Mouse (Mus musculus) midbrain, embryonic 11.5 days (tissue): ENCODE measurements around the gene Susd1. TPM values are rescaled to one million over a fixed set of nuclear protein-coding genes. Genes with fewer than 3 reads are reported as not detected.
A peak's percentile ranks its signal among the peaks of the same experiment; 100 is the strongest.

Experiments used
- ATAC-seq: fragments of 200-750 bp; cut with Nextera tagmentation; 2 replicates; pipeline ENCODE4 v1.8.0; 2017; ENCODE audit warnings: moderate TSS enrichment, moderate library complexity; ENCODE audit not compliant: low FRiP score
- DNase-seq: peaks from one replicate; pipeline ENCODE4 v3.0.0; 2015; ENCODE audit warnings: low spot score; ENCODE audit errors: missing footprints
- H3K27ac ChIP-seq: fragments of 300-500 bp; sonication (generic); 2 replicates; pipeline ENCODE4 v1.5.1; 2014; ENCODE audit warnings: low read depth, low read length
- H3K27me3 ChIP-seq: fragments of 300-500 bp; sonication (generic); 2 replicates; pipeline ENCODE4 v1.6.1; 2014; ENCODE audit warnings: mild to moderate bottlenecking, low read length, moderate library complexity, mixed read lengths; ENCODE audit not compliant: control insufficient read depth, insufficient read depth
- H3K36me3 ChIP-seq: fragments of 300-500 bp; sonication (generic); 2 replicates; pipeline ENCODE4 v1.6.1; 2014; ENCODE audit warnings: mild to moderate bottlenecking, low read length, moderate library complexity, mixed read lengths; ENCODE audit not compliant: control insufficient read depth, insufficient read depth
- H3K4me1 ChIP-seq: fragments of 300-500 bp; sonication (generic); 2 replicates; pipeline ENCODE4 v1.6.1; 2014; ENCODE audit warnings: low read length; ENCODE audit not compliant: control insufficient read depth, insufficient read depth
- H3K4me2 ChIP-seq: fragments of 300-500 bp; sonication (generic); 2 replicates; pipeline ENCODE4 v1.6.1; 2014; ENCODE audit warnings: mild to moderate bottlenecking, moderate library complexity
- H3K4me3 ChIP-seq: fragments of 300-500 bp; sonication (generic); 2 replicates; pipeline ENCODE4 v1.5.1; 2014; ENCODE audit warnings: low read depth, low read length
- H3K9ac ChIP-seq: fragments of 300-500 bp; sonication (generic); 2 replicates; pipeline ENCODE4 v1.6.1; 2014; ENCODE audit warnings: low read length
- H3K9me3 ChIP-seq: fragments of 300-500 bp; sonication (generic); 2 replicates; pipeline ENCODE4 v1.6.1; 2016; ENCODE audit warnings: low read length; ENCODE audit not compliant: control insufficient read depth
- WGBS: fragments of 180-500 bp; shearing (Covaris S2); extraction: QIAGEN DNeasy Blood & Tissue Kit; methylation state at CpG from one replicate; pipeline ENCODE4 v1.1.7; 2014; 5-methylcytosine and 5-hydroxymethylcytosine counted together
- polyA plus RNA-seq: library from polyadenylated mRNA; unstranded; fragments of >200 nt; fragmentation: Nextera tagmentation; extraction: Ambion mirVana; gene quantifications from 2 replicates; pipeline ENCODE4 v1.2.1, GENCODE M21; 2014

Susd1 gene
- polyA plus RNA-seq, 1 experiment from 2014 or later = 1.0 TPM

DNA sequence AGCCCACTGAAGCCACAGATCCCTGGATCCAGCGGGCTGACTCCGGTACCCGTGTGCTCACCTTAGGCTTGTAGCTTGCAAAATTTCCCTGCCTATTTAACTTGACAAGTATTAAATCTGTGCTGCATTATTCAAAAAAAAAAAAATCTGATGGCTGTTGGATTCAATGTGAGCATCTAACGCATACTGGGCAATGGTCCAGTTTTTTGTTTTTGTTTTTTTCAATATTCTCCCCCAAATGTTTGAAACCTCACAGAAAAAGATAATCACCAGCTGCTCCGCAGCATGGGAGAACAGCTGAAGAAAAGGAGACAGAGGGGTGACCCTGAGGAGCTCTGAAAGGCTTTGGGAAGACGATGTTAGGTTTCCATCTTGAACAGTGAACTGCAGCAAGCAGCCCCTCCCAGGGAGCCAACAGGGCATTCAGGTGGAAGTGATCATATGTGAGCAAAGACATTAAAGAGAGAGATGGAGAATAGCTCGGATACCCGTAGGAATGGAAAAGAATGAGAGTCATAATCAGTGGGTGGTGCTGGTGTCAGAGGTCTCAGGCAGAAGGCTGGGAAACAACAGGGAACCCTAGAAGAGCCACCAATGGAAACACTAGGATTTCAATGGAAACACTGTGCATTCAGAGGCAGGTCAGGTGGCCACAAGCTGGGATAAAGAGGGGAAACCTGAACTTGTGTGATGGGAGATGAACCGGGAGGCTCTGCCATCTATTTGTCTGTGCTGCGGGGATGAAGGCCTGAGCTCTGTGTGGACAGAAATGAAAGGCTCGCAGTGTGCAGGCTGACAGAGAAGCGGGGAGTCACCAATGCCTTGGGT is 117.0 kb downstream of the Susd1 start:
- DNase-seq (peak; percentile 85), ATAC-seq (no peak)
- no peaks in the 10 kb centered on the region for H3K9me3 ChIP-seq
- peaks cover 4% of the 10 kb centered on the region; the same call in 1 of the 2 replicates for H3K4me1 ChIP-seq
- H3K4me2 ChIP-seq = no peak overlapping the region
- H3K9ac ChIP-seq = no peak overlapping the region
- no peak overlapping the region for H3K27ac ChIP-seq
- WGBS = 55% methylated on average over 12 of the region's 12 CpGs
- no peak overlapping the region for H3K4me3 ChIP-seq
- H3K27me3 ChIP-seq = no peaks in the 10 kb centered on the region
- H3K36me3 ChIP-seq = no peaks in the 10 kb centered on the region

DNA sequence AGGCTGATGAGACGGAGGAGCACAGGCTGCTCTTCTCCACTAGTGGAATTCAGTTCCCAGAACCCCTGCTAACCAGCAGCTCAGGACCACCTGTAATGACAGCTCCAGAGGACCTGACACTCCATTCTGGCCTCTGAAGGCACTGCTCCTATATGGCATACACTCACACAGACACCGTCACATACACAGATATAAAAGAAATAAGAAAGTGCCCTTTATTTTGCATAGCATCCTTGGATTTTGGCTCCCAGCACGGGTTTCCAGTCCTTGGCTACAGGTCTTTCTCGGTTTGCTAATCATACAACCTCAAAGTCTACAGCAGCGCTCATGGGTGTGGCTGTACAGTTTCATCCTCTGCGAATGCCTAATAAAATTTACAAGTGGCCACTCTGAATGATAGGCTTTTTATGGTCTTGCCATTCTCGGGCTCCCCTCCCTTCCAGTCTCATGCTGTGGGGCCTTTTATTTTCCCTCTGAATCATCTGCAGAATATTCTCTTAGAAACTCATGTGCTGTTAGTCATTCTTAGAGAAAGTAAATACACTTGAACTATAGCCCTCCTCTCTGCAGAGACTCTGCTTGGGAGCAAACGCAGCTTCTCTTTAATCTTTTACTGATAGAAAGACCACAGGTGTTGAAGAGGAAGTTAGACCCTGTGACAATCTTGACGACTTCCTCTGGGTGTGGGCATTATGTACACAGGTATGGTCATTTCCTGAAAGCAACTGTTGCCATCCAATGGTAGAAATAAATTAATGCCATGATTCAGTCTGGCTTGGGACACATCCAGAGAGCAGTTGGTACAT is 119.1 kb downstream of the Susd1 start:
- Histone ChIP-seq H3K27ac (no peak overlapping the region), H3K4me3 (no peak overlapping the region), H3K4me1 (peaks cover 4% of the 10 kb centered on the region; the same call in 1 of the 2 replicates), H3K4me2 (no peak overlapping the region), H3K27me3 (no peaks in the 10 kb centered on the region), H3K9ac (no peak overlapping the region), H3K9me3 (no peaks in the 10 kb centered on the region), H3K36me3 (no peaks in the 10 kb centered on the region)
- DNase-seq (peak; percentile 49), ATAC-seq (no peak)
- 84% methylated on average over 9 of the region's 9 CpGs for WGBS

DNA sequence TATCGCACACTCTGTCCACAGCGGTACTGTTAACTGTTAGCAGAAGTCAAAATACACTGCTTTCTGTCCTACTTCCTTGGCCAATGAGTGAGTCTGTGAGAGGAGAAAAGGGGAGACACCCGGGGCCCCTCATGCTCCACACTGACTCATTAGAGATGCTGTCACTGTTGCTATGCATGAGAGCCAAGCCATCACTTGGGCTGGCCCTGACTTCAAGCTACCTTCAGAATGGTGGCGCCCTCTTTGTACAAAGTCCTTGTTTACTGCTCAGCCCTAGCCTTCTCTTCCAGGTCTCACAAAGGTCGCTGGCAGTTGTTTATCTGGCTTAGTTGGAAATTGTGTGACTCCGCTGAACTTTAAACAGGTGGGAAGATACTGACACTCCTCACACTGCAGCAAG is 119.8 kb downstream of the Susd1 start:
- Histone ChIP-seq H3K4me1 (peaks cover 4% of the 10 kb centered on the region; the same call in 1 of the 2 replicates), H3K36me3 (no peaks in the 10 kb centered on the region), H3K9me3 (no peaks in the 10 kb centered on the region), H3K4me3 (no peak overlapping the region), H3K9ac (no peak overlapping the region), H3K4me2 (no peak overlapping the region), H3K27ac (no peak overlapping the region), H3K27me3 (no peaks in the 10 kb centered on the region)
- 86% methylated on average over 6 of the region's 6 CpGs for WGBS
- peak; percentile 60 for DNase-seq
- no peak for ATAC-seq

DNA sequence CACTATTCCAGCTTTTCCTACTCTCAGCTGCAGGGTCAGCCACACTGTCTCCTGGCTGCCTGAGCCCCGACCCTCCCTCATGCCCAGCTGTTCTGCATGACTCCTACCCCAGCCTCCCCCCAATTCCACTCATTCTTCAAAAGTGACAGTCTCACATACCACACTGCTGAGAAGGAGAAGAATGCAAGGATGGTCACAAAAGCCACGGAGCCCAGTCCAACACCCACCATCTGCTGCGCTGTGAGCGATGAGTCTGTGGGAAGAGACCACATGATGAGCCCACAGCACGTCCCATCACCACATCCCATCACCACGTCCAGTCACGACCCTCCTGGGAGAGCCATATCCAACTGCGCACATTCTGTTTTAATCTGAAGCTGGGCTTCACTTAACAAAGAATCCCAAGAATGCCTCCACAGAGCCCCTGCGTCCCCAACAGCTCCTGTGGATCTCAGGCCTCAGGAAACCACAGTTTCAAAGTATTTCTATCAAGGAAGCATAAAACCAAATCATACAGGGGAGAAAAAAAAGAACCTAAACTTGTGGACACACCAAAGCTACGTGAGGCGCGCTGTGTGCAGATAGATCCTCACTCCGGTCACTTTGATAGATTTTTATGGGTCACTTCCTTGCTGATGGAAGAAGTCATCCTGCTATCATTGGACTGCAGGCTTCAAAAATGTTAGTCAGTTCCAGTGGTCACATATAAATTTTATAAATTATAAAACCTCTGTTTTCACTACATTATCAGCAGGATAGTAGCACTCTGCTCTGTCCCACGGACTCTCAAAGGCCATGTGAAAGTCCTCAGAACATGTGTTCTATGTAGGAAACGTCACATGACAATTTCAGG is 122.7 kb downstream of the Susd1 start:
- Histone ChIP-seq H3K4me1 (no peaks in the 10 kb centered on the region), H3K9me3 (no peaks in the 10 kb centered on the region), H3K27ac (no peak overlapping the region), H3K27me3 (no peaks in the 10 kb centered on the region), H3K4me2 (no peak overlapping the region), H3K36me3 (no peaks in the 10 kb centered on the region), H3K4me3 (no peak overlapping the region), H3K9ac (no peak overlapping the region)
- no peak for ATAC-seq
- WGBS = 78% methylated on average over 15 of the region's 15 CpGs
- peak; percentile 69 for DNase-seq

DNA sequence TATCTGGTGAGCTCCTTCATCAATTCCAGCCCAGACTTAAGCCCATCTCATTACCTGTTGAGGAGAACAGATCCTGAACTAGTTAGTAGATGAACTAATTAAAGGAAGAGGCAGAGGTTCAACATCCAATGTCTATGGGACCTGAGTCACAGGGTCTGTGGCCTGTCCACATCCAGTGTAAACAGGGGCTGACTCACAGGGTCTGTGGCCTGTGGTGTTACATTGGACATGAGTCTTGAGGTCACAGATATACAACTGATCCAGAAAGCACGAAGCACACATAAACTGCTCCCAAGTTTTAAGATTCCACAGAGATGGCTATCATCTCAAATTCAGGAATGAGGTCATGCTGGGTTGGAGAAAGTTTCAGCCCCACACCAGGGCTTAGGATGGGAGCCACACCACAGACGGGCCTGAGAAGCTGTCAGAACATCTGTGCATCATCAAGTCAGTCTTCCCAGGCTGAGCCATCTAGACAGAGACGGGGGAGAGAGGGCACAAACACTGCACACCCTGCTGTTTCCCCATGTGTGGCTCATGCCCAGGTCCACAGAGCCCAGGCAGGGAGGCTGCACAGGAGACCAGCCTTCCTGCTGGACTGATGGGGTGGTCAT is 123.4 kb downstream of the Susd1 start:
- no peaks in the 10 kb centered on the region for H3K27me3 ChIP-seq
- no peak overlapping the region for H3K27ac ChIP-seq
- 72% methylated on average over 3 of the region's 3 CpGs for WGBS
- no peak overlapping the region for H3K9ac ChIP-seq
- H3K4me3 ChIP-seq = no peak overlapping the region
- no peaks in the 10 kb centered on the region for H3K36me3 ChIP-seq
- ATAC-seq = no peak
- no peak overlapping the region for H3K4me2 ChIP-seq
- peak; percentile 44 for DNase-seq
- no peaks in the 10 kb centered on the region for H3K9me3 ChIP-seq
- H3K4me1 ChIP-seq = no peaks in the 10 kb centered on the region

DNA sequence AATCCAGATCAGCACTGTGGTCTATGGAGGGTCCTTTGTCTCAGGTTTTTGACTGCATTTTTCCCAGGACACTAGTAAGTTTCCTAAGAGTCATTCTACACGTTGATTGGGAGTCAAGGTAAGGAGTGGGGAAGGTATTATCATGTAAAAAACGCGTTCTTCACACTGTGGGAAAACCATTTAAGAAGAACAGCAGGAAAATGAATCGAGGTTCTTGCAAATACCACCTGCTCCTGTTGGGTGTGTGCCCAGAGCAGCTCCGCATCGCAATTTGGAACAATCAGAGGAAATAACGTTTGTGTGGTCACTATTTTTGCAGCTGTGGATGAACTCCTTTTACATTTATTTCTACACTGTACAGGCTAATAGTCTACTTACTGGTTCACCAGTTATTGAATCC is 125.5 kb downstream of the Susd1 start:
- DNase-seq = peak; percentile 57
- ATAC-seq = no peak
- Histone ChIP-seq H3K4me3 (no peak overlapping the region), H3K27me3 (no peaks in the 10 kb centered on the region), H3K27ac (no peak overlapping the region), H3K4me2 (no peak overlapping the region), H3K9me3 (no peaks in the 10 kb centered on the region), H3K9ac (no peak overlapping the region), H3K36me3 (no peaks in the 10 kb centered on the region), H3K4me1 (no peaks in the 10 kb centered on the region)
- WGBS = 76% methylated on average over 7 of the region's 7 CpGs

DNA sequence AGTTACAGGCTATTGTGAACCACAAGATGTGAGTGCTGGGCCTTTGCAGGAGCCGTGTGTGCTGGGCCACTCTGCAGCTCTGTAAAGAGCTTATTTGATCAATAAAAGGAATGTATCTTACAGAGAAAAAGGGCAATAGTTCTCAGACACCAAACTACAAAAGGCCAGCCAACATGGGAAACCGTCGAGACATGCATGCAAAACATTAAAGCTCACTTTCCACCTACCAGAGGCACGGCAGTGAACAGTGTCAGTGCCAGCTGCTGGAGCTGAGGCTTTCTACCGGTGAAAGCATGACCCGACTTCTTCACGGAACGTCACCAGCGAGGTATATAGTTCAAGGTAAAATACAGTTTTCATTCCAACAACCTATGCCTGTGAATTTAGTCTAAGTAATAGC is 127.8 kb downstream of the Susd1 start:
- H3K36me3 ChIP-seq = no peaks in the 10 kb centered on the region
- H3K9ac ChIP-seq = no peak overlapping the region
- WGBS = 88% methylated on average over 9 of the region's 9 CpGs
- ATAC-seq (no peak), DNase-seq (peak; percentile 70)
- H3K27ac ChIP-seq = no peak overlapping the region
- no peaks in the 10 kb centered on the region for H3K9me3 ChIP-seq
- no peaks in the 10 kb centered on the region for H3K27me3 ChIP-seq
- H3K4me3 ChIP-seq = no peak overlapping the region
- no peaks in the 10 kb centered on the region for H3K4me1 ChIP-seq
- H3K4me2 ChIP-seq = no peak overlapping the region

DNA sequence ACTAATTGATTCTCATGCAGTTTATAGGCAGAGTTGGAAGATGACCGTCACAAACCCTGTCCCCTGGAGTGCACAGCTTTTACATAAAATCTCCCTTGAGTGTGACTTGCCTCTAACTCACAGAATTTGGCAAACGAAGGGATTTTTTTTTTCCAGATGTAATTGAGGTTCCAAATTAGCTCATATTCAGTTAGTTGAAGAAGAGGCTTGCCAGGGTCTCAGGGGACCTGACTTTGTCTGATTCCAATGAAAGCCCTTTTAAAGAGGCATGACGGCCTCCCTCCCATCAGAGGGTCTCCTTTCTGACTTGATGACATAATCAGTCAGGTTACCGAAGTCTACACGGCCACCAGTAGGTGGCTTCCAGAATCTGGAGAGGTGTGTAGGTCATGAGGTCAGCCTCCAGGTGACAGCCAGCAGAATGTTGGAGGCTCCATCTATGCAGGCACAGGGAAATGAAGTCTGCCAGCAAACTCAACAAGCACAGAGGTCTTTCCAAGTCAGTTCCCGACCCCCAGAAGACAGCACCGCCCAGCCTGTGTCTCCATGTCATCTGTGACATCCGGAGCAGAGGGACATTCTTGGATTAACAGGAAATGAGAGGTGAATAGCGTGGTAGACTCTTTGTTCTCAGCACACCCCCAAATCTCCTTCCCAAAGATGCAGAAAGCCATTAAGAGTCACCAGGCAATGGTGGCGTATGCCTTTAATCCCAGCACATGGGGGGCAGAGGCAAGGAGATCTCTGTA is 130.4 kb downstream of the Susd1 start:
- Histone ChIP-seq H3K36me3 (no peaks in the 10 kb centered on the region), H3K4me3 (no peak overlapping the region), H3K9ac (no peak overlapping the region), H3K4me1 (no peaks in the 10 kb centered on the region), H3K27me3 (no peaks in the 10 kb centered on the region), H3K9me3 (no peaks in the 10 kb centered on the region), H3K27ac (no peak overlapping the region), H3K4me2 (no peak overlapping the region)
- DNase-seq (peak; percentile 65), ATAC-seq (no peak)
- 72% methylated on average over 10 of the region's 10 CpGs for WGBS
